Mouse (Mus musculus) embryonic fibroblast, embryonic 13.5 days (primary cell): Measurements from ENCODE around the gene Elobl. TPM values are rescaled to one million over a fixed set of nuclear protein-coding genes. Genes with fewer than 3 reads are reported as not detected.
A peak's percentile ranks its signal among the peaks of the same experiment; 100 is the strongest.

Experiments used
- H3K27ac ChIP-seq: 2 replicates; pipeline ENCODE4 v1.5.1; 2012; ENCODE audit warnings: low read length, control low read depth, inconsistent platforms; ENCODE audit not compliant: insufficient read depth
- H3K4me1 ChIP-seq: 2 replicates; pipeline ENCODE4 v1.6.1; 2011; ENCODE audit warnings: low read length; ENCODE audit not compliant: control insufficient read depth, insufficient read depth
- H3K4me3 ChIP-seq: 2 replicates; pipeline ENCODE4 v1.5.1; 2011; ENCODE audit warnings: mild to moderate bottlenecking, control low read depth, low read length; ENCODE audit not compliant: insufficient read depth
- CTCF ChIP-seq: IDR thresholded peaks from 2 replicates; pipeline ENCODE4 v1.5.1; 2011; ENCODE audit warnings: mild to moderate bottlenecking, control low read depth, low read length, moderate library complexity, borderline replicate concordance; ENCODE audit not compliant: insufficient read depth
- POLR2A ChIP-seq: IDR thresholded peaks from 2 replicates; pipeline ENCODE4 v1.6.1; 2011; ENCODE audit warnings: low read depth, mild to moderate bottlenecking, control low read depth, low read length, moderate library complexity
- polyA plus RNA-seq: library from polyadenylated mRNA; stranded (reverse); fragments of >200 nt; gene quantifications from 2 replicates; pipeline ENCODE4 v1.2.4, GENCODE M21; 2011; ENCODE audit warnings: low read depth; ENCODE audit not compliant: missing spikeins, insufficient read length

Gene Elobl
- polyA plus RNA-seq, 1 experiment = 1.4 TPM

DNA sequence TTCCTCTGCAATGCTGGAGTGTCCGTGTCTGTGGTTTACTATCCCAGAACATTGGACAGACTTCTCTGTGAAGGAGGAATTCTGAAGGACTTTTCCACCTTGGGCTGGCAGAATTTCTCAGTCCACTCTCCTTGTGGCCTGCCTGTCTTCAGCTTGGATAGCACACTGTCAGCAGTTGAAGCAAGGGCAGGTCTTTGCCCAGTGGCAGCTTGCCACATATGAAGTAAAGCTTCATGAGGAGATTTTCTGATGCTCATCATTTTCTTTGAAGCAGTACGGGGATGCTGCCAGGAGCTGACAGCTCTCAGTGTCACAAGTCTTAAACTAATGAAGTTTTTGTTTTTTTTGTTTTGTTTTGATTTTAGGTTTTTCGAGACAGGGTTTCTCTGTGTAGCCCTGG is 7.9 kb downstream of the Elobl start:
- H3K4me1 ChIP-seq = no peaks in the 10 kb centered on the region
- H3K27ac ChIP-seq = no peak overlapping the region
- no peak overlapping the region for H3K4me3 ChIP-seq
- TF ChIP-seq POLR2A (no peak), CTCF (no peak)

- peak; percentile 93 for TF ChIP-seq POLR2A
- TF ChIP-seq CTCF = peak; percentile 42; the same call in 1 of the 2 replicates
- H3K4me1 ChIP-seq = no peaks in the 10 kb centered on the region; the same call in none of the 2 replicates
- H3K27ac ChIP-seq = peak within 1 kb of the TSS; percentile 86
- peak within 1 kb of the TSS; percentile 82 for H3K4me3 ChIP-seq
Observed at GRCm38 (mm10) chr11:88955217-88955969, 11.3 kb downstream of the Elobl start, which contains the start of gene Scpep1. Scpep1 (minus strand) TSS chr11:88955465.

DNA sequence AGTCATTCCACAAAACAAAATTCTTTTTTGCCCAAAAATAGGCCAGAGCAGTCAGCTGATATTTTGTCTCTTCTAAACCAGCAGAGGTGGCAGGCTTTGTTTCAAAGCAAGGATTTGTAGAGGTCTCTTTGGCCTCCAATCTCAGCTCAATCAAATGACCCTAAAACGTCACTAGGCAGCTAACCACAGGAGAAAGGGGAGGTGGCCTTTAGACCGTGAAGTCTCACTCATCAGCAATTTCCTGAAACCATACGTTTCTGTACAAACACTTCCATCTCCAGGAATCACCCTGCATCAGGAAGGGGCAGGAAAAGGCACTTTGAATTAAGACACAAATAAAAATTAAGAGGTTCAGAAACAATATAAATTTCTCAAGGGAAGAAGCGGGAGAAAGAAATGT is 11.9 kb downstream of the Elobl start:
- Histone ChIP-seq H3K27ac (peak overlapping the region; percentile 86), H3K4me1 (no peaks in the 10 kb centered on the region; the same call in none of the 2 replicates), H3K4me3 (peak overlapping the region; percentile 82)
- TF ChIP-seq CTCF = no peak
- no peak for TF ChIP-seq POLR2A

DNA sequence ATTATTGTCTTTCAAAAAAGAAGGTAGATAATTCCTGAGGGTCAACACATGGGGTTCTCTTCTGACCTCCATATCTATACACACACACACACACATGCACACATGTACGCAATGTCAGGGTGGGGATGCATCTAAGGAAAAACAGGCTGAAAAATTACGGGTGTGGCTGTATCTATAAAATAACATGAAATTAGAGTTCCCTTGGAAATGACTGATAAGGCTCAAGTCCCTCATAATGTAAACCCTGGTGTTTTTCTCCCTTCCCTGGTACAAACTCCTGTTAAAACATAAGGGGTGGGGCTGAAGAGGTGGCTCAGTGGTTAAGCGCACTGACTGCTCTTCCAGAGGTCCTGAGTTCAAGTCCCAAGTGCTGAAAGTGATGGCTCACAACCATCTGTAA is 13.1 kb downstream of the Elobl start:
- Histone ChIP-seq H3K27ac (no peak overlapping the region), H3K4me3 (peak overlapping the region; percentile 82), H3K4me1 (no peaks in the 10 kb centered on the region; the same call in none of the 2 replicates)
- TF ChIP-seq POLR2A (no peak), CTCF (no peak)

GRCm38 (mm10) chr11:88952117-88952516 is 14.6 kb downstream of the Elobl start:
- Histone ChIP-seq H3K4me3 (no peak overlapping the region), H3K4me1 (no peaks in the 10 kb centered on the region; the same call in none of the 2 replicates), H3K27ac (no peak overlapping the region)
- TF ChIP-seq POLR2A = no peak

GRCm38 (mm10) chr11:88951576-88951975 is 15.2 kb downstream of the Elobl start:
- Histone ChIP-seq H3K27ac (no peak overlapping the region), H3K4me3 (no peak overlapping the region), H3K4me1 (no peaks in the 10 kb centered on the region; the same call in none of the 2 replicates)
- TF ChIP-seq CTCF (no peak), POLR2A (no peak)

DNA sequence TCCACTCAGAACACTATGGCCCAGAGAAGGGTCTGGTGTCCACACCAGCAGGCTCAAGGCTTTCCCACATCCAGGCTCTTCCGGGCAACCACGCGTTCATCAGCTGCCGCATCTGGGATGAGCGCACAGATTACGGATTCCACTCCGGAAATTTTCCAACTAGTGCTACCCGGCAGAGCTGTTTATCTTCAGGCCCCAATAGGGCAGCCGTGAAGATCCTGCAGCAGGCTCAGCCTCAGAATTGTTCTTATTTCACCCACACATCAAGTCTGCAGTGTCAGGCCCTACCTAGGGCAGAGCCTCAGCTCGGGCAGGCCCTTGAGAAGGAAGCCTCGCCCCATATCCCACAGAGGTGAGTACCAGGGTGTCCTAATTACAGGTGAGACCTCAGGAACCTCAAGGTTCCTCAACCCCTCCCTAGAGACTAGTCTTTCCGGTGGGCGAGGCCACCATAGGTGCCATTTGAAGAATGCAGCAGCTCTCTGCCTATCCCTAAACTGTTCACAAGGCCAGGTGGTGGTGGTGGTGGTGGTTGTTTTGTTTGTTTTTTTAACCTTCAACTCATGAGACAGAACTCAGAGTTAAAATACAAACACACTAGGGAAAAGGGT is 16.0 kb downstream of the Elobl start:
- H3K27ac ChIP-seq = no peak overlapping the region
- H3K4me1 ChIP-seq = no peaks in the 10 kb centered on the region; the same call in none of the 2 replicates
- TF ChIP-seq CTCF = no peak
- TF ChIP-seq POLR2A = no peak
- H3K4me3 ChIP-seq = no peak overlapping the region

DNA sequence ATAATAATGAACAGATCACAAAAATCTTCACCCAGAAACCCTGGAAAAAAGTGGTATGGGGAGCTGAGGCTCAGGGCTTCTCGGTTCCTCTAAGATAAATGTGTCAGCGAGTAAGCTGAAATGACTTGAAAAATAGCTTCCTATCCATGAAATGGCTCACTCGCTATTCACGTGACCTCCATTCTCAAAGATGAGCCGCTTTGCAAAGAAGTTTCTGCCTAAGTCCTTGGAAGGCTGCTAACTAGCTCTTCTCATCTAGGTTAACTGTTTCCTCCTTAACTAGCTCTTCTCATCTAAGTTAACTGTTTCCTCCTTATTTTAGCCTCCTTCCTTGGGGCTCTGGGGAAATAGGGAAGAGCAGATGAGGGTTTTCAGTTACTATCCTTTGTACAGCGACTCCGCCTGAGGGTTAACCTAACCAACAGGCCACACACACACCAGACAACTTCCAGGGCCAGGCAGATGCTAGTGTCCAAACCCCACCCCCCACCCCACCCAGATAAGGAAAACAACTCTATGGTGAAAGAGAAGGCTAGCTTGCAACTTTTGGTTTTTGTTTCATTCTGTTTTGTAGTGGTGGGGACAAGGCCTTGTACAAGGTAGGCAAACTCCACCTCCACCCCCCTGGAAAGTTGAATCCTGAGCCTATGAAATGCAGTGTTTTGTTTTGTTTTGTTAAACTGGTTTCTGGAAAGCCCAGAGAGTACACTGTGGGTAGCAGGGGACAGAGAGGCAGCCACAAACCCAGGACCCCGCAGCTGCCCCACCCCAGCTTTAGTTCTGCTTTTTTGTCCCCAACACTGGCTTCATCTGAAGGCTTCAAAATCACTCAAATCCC is 16.7 kb downstream of the Elobl start:
- H3K4me3 ChIP-seq = no peak overlapping the region
- H3K4me1 ChIP-seq = no peaks in the 10 kb centered on the region; the same call in none of the 2 replicates
- no peak overlapping the region for H3K27ac ChIP-seq
- TF ChIP-seq POLR2A (no peak), CTCF (no peak)

- no peak for TF ChIP-seq POLR2A
- no peak for TF ChIP-seq CTCF
Observed at GRCm38 (mm10) chr11:88948896-88949295, 17.8 kb downstream of the Elobl start.

More at GRCm38 (mm10) chr11:88948896-88949295, 17.8 kb downstream of the Elobl start:
- H3K4me3 ChIP-seq = no peak overlapping the region
- H3K4me1 ChIP-seq = no peaks in the 10 kb centered on the region; the same call in none of the 2 replicates
- no peak overlapping the region for H3K27ac ChIP-seq
